Mouse (Mus musculus) midbrain, embryonic 11.5 days (tissue): Measurements from ENCODE around the gene Rad51b. TPM values are rescaled to one million over a fixed set of nuclear protein-coding genes. Genes with fewer than 3 reads are reported as not detected.
A peak's percentile ranks its signal among the peaks of the same experiment; 100 is the strongest.

ENCODE experiments used
- ATAC-seq: fragments of 200-750 bp; cut with Nextera tagmentation; 2 replicates; pipeline ENCODE4 v1.8.0; 2017; ENCODE audit warnings: moderate TSS enrichment, moderate library complexity; ENCODE audit not compliant: low FRiP score
- DNase-seq: peaks from one replicate; pipeline ENCODE4 v3.0.0; 2015; ENCODE audit warnings: low spot score; ENCODE audit errors: missing footprints
- H3K27ac ChIP-seq: fragments of 300-500 bp; sonication (generic); 2 replicates; pipeline ENCODE4 v1.5.1; 2014; ENCODE audit warnings: low read depth, low read length
- H3K27me3 ChIP-seq: fragments of 300-500 bp; sonication (generic); 2 replicates; pipeline ENCODE4 v1.6.1; 2014; ENCODE audit warnings: mild to moderate bottlenecking, low read length, moderate library complexity, mixed read lengths; ENCODE audit not compliant: control insufficient read depth, insufficient read depth
- H3K36me3 ChIP-seq: fragments of 300-500 bp; sonication (generic); 2 replicates; pipeline ENCODE4 v1.6.1; 2014; ENCODE audit warnings: mild to moderate bottlenecking, low read length, moderate library complexity, mixed read lengths; ENCODE audit not compliant: control insufficient read depth, insufficient read depth
- H3K4me1 ChIP-seq: fragments of 300-500 bp; sonication (generic); 2 replicates; pipeline ENCODE4 v1.6.1; 2014; ENCODE audit warnings: low read length; ENCODE audit not compliant: control insufficient read depth, insufficient read depth
- H3K4me2 ChIP-seq: fragments of 300-500 bp; sonication (generic); 2 replicates; pipeline ENCODE4 v1.6.1; 2014; ENCODE audit warnings: mild to moderate bottlenecking, moderate library complexity
- H3K4me3 ChIP-seq: fragments of 300-500 bp; sonication (generic); 2 replicates; pipeline ENCODE4 v1.5.1; 2014; ENCODE audit warnings: low read depth, low read length
- H3K9ac ChIP-seq: fragments of 300-500 bp; sonication (generic); 2 replicates; pipeline ENCODE4 v1.6.1; 2014; ENCODE audit warnings: low read length
- H3K9me3 ChIP-seq: fragments of 300-500 bp; sonication (generic); 2 replicates; pipeline ENCODE4 v1.6.1; 2016; ENCODE audit warnings: low read length; ENCODE audit not compliant: control insufficient read depth
- WGBS: fragments of 180-500 bp; shearing (Covaris S2); extraction: QIAGEN DNeasy Blood & Tissue Kit; methylation state at CpG from one replicate; pipeline ENCODE4 v1.1.7; 2014; 5-methylcytosine and 5-hydroxymethylcytosine counted together
- polyA plus RNA-seq: library from polyadenylated mRNA; unstranded; fragments of >200 nt; fragmentation: Nextera tagmentation; extraction: Ambion mirVana; gene quantifications from 2 replicates; pipeline ENCODE4 v1.2.1, GENCODE M21; 2014

The Rad51b gene
- polyA plus RNA-seq, 1 experiment from 2014 or later: 6.9 TPM

- Histone ChIP-seq H3K4me2 (no peak overlapping the region; the same call in 1 of the 2 replicates), H3K36me3 (no peaks in the 10 kb centered on the region), H3K27me3 (no peaks in the 10 kb centered on the region), H3K4me1 (peaks cover 46% of the 10 kb centered on the region), H3K4me3 (no peak overlapping the region), H3K9ac (peak overlapping the region; percentile 44), H3K27ac (peak overlapping the region; percentile 66), H3K9me3 (no peaks in the 10 kb centered on the region)
- no peak for DNase-seq
- ATAC-seq: no peak
- WGBS: 32% methylated on average over 8 of the region's 8 CpGs
These were observed 454.7 kb downstream of the Rad51b start for GRCm38 (mm10) chr12:79751781-79752180.

GRCm38 (mm10) chr12:79752189-79752588 is 455.1 kb downstream of the Rad51b start:
- Histone ChIP-seq H3K36me3 (no peaks in the 10 kb centered on the region), H3K4me3 (no peak overlapping the region), H3K27ac (peak overlapping the region; percentile 66), H3K4me1 (peaks cover 46% of the 10 kb centered on the region), H3K9me3 (no peaks in the 10 kb centered on the region), H3K27me3 (no peaks in the 10 kb centered on the region), H3K4me2 (no peak overlapping the region), H3K9ac (no peak overlapping the region; the same call in 1 of the 2 replicates)
- 7% methylated on average over 5 of the region's 5 CpGs for WGBS
- ATAC-seq (no peak), DNase-seq (peak; percentile 90)

DNA sequence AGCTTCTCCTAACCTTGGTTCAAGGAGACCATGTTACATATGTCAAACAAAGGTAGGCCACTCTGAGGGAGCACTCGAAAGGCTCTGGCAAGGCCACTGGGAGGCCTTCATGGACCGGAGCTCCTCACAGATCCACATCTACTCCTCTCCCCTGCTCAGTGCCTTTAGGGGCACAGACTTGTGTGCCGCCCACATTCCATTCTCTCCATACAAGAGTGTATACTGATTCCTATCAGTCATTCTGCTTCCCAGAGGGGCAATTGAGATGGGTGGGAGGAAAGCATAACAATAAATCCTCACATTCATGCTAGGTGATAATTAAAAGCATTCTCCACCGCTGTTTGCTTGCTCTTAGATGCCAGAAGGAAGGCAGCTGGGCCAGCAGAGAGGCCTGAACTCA is 458.5 kb downstream of the Rad51b start:
- DNase-seq (no peak), ATAC-seq (no peak)
- H3K27ac ChIP-seq: no peak overlapping the region
- H3K9me3 ChIP-seq: no peaks in the 10 kb centered on the region
- H3K4me3 ChIP-seq: no peak overlapping the region
- no peaks in the 10 kb centered on the region for H3K36me3 ChIP-seq
- 71% methylated on average over 4 of the region's 4 CpGs for WGBS
- no peaks in the 10 kb centered on the region for H3K27me3 ChIP-seq
- no peak overlapping the region for H3K9ac ChIP-seq
- H3K4me2 ChIP-seq: no peak overlapping the region
- peaks cover 30% of the 10 kb centered on the region for H3K4me1 ChIP-seq

DNA sequence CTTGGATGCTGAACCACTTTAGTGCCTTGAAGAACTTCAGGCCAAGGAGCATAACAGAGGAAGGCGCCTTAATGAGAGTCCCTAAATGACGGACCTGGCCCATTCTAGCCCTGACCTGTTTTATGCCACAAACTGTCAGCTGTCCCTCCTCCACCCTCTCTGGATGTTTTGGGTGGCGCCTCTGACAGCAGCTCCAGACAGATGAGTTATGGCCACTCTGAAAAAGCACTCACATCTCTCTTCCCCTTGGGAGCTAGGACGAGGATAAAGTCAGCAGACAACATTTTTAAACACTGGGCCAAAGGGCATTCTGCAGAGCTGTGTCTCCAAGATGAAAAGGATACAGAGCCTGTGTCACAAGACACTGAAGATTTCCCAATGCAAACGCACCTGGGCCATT is 459.3 kb downstream of the Rad51b start:
- 84% methylated on average over 5 of the region's 5 CpGs for WGBS
- no peak overlapping the region for H3K4me2 ChIP-seq
- H3K36me3 ChIP-seq: no peaks in the 10 kb centered on the region
- no peak for ATAC-seq
- H3K9me3 ChIP-seq: no peaks in the 10 kb centered on the region
- H3K27ac ChIP-seq: no peak overlapping the region
- no peak overlapping the region for H3K4me3 ChIP-seq
- H3K4me1 ChIP-seq: peaks cover 23% of the 10 kb centered on the region
- H3K27me3 ChIP-seq: no peaks in the 10 kb centered on the region
- H3K9ac ChIP-seq: no peak overlapping the region
- DNase-seq: no peak

- no peak overlapping the region for H3K4me3 ChIP-seq
- no peaks in the 10 kb centered on the region for H3K27me3 ChIP-seq
- no peak overlapping the region for H3K4me2 ChIP-seq
- H3K36me3 ChIP-seq: no peaks in the 10 kb centered on the region
- H3K27ac ChIP-seq: no peak overlapping the region
- H3K9me3 ChIP-seq: no peaks in the 10 kb centered on the region
- WGBS: 83% methylated on average over 4 of the region's 4 CpGs
- ATAC-seq (no peak), DNase-seq (no peak)
- peaks cover 11% of the 10 kb centered on the region for H3K4me1 ChIP-seq
- H3K9ac ChIP-seq: no peak overlapping the region
These were observed 460.7 kb downstream of the Rad51b start for GRCm38 (mm10) chr12:79757775-79758174.

GRCm38 (mm10) chr12:79759180-79759902 is 462.3 kb downstream of the Rad51b start:
- no peak overlapping the region for H3K27ac ChIP-seq
- no peak overlapping the region for H3K4me2 ChIP-seq
- H3K4me1 ChIP-seq: peaks cover 9% of the 10 kb centered on the region
- H3K27me3 ChIP-seq: no peaks in the 10 kb centered on the region
- no peak for DNase-seq
- ATAC-seq: no peak
- WGBS: 61% methylated on average over 8 of the region's 8 CpGs
- H3K36me3 ChIP-seq: no peaks in the 10 kb centered on the region
- H3K4me3 ChIP-seq: no peak overlapping the region
- no peak overlapping the region for H3K9ac ChIP-seq
- no peaks in the 10 kb centered on the region for H3K9me3 ChIP-seq

GRCm38 (mm10) chr12:79761217-79761616 is 464.1 kb downstream of the Rad51b start:
- Histone ChIP-seq H3K27me3 (no peaks in the 10 kb centered on the region), H3K4me2 (no peak overlapping the region), H3K4me1 (peaks cover 9% of the 10 kb centered on the region), H3K27ac (no peak overlapping the region), H3K9me3 (no peaks in the 10 kb centered on the region), H3K4me3 (no peak overlapping the region), H3K9ac (no peak overlapping the region), H3K36me3 (no peaks in the 10 kb centered on the region)
- ATAC-seq (no peak), DNase-seq (no peak)
- WGBS: 98% methylated on average over 2 of the region's 2 CpGs

DNA sequence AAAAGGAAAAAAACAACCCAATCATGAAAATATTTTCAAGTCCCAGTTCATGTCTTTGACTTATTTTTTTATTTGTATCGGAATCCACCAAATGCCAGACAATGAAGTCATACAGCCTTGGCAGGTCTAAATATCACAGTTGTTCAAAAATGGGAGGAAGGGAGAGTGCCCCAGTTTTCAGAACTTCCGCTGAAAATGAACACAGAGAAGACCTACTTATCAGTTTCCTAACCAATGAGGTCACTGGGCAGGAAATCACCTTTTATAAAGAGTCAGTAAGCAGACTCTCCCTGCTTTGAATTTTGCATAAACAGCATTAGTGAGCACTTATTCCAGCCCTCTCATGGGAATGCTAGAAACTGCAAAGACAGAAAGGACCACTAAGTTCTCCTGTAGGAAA is 465.0 kb downstream of the Rad51b start:
- peaks cover 9% of the 10 kb centered on the region for H3K4me1 ChIP-seq
- 85% methylated on average over 2 of the region's 2 CpGs for WGBS

DNA sequence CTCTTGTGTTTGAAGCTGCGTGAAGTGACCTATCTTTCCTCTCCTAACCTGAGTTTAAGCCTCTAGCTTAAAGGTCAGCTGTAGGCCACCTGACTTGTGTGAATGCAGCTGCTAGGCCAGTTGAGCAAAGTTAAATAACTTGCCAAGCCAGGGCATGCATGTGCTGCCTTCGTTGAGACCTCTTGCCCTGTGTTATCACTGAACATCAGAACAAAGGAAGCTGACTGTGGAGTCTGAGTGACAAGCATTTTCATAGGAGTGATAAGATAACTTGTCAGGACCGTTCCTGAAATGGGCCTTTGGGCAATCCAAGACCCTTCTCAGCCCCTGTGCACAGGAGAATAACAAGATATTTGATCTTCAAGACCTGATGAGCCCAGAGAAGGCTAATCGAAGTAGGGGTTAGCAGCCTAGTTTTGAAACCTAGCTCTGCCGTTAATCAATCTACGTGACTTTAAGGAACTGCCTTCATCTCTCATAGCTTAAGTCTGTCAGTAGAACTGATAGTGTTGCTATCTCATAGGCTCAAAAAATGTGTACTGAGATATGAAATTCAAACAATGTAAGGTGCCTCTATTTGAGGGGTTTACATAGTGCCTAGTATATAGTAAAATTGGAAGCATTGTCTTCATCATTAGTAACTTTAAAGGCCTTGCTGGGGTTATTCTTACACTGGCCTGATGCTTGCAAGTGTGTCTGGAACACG is 465.6 kb downstream of the Rad51b start:
- Histone ChIP-seq H3K36me3 (no peaks in the 10 kb centered on the region), H3K27me3 (no peaks in the 10 kb centered on the region), H3K27ac (no peak overlapping the region), H3K4me3 (no peak overlapping the region), H3K9me3 (no peaks in the 10 kb centered on the region), H3K4me2 (no peak overlapping the region), H3K9ac (no peak overlapping the region), H3K4me1 (peaks cover 9% of the 10 kb centered on the region)
- no peak for DNase-seq
- 85% methylated on average over 7 of the region's 7 CpGs for WGBS
- no peak for ATAC-seq

More for the DNA sequence above, 465.0 kb downstream of the Rad51b start:
- ATAC-seq: no peak
- H3K27me3 ChIP-seq: no peaks in the 10 kb centered on the region
- H3K4me3 ChIP-seq: no peak overlapping the region
- no peaks in the 10 kb centered on the region for H3K9me3 ChIP-seq
- no peak for DNase-seq
- H3K27ac ChIP-seq: no peak overlapping the region
- no peak overlapping the region for H3K4me2 ChIP-seq
- H3K36me3 ChIP-seq: no peaks in the 10 kb centered on the region
- H3K9ac ChIP-seq: no peak overlapping the region
